Mouse (Mus musculus) myocyte (in vitro differentiated cells): ENCODE data around the gene Madd.

Source experiments
- E2F4 ChIP-seq: IDR thresholded peaks from one replicate; pipeline ENCODE4 v1.6.1; 2011; ENCODE audit warnings: mild to moderate bottlenecking, control low read depth, moderate library complexity; ENCODE audit not compliant: insufficient read depth
- MAX ChIP-seq: IDR thresholded peaks from one replicate; pipeline ENCODE4 v1.6.1; 2011; ENCODE audit warnings: low read depth, mild to moderate bottlenecking, control low read depth
- MYOD1 ChIP-seq, 3 experiments: IDR thresholded peaks; one replicate each; pipeline ENCODE4 v1.6.1; 2011; ENCODE audit warnings: control low read depth in 2 of 3, low read depth in 2 of 3, mild to moderate bottlenecking in 2 of 3, moderate library complexity in 1 of 3; ENCODE audit not compliant: insufficient read length in 2 of 3, control insufficient read depth in 1 of 3
- POLR2A ChIP-seq: IDR thresholded peaks from one replicate; pipeline ENCODE4 v1.6.1; 2011; ENCODE audit warnings: low read depth, mild to moderate bottlenecking, control low read depth, moderate library complexity; ENCODE audit not compliant: insufficient read length
- POLR2AphosphoS2 ChIP-seq: IDR thresholded peaks from one replicate; pipeline ENCODE4 v1.6.1; 2011; ENCODE audit warnings: low read depth, control low read depth; ENCODE audit not compliant: insufficient read length
- SRF ChIP-seq: IDR thresholded peaks from one replicate; pipeline ENCODE4 v1.6.1; 2011; ENCODE audit warnings: low read depth; ENCODE audit not compliant: control insufficient read depth, insufficient read length
- TCF12 ChIP-seq: IDR thresholded peaks from one replicate; pipeline ENCODE4 v1.6.1; 2011; ENCODE audit warnings: mild to moderate bottlenecking, control low read depth; ENCODE audit not compliant: poor library complexity, insufficient read depth, severe bottlenecking
- TCF3 ChIP-seq: IDR thresholded peaks from one replicate; pipeline ENCODE4 v1.6.1; 2011; ENCODE audit warnings: low read depth, control low read depth; ENCODE audit not compliant: insufficient read length
- USF1 ChIP-seq: IDR thresholded peaks from one replicate; pipeline ENCODE4 v1.6.1; 2011; ENCODE audit warnings: low read depth, mild to moderate bottlenecking, control low read depth, moderate library complexity

DNA sequence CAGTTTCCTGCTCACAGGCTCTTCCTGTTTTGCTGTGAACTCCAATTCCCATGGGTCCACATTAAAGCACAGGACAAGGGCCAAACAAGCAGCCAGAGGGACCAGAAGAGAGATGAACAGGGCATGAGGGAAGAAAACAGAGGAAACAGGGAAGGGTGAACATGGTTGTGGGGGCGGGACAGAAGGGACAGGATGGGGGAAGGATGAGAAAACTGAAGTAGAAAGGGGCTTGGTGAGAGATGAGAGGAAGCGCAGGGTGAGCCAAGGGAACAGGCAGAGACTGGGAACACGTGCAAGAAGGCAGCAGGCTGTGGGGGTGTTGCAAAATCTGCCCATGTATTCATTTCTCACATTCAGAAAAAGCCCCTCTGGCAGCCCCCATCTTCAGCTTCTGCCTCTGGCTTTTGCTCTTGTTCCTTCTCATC, 13.0 kb upstream of the Madd start:
- TF ChIP-seq MYOD1 (IDR thresholded peaks at IDR 0.05; ENCODE audit: control insufficient read depth in 1 of 3, insufficient read length in 2 of 3, low read depth in 2 of 3) (no peak), POLR2A (no peak), E2F4 (no peak), TCF3 (no peak), POLR2AphosphoS2 (no peak), USF1 (no peak), TCF12 (no peak), SRF (no peak), MAX (no peak)
